Mouse (Mus musculus): ENCODE results near the gene Ropn1l.

DNA sequence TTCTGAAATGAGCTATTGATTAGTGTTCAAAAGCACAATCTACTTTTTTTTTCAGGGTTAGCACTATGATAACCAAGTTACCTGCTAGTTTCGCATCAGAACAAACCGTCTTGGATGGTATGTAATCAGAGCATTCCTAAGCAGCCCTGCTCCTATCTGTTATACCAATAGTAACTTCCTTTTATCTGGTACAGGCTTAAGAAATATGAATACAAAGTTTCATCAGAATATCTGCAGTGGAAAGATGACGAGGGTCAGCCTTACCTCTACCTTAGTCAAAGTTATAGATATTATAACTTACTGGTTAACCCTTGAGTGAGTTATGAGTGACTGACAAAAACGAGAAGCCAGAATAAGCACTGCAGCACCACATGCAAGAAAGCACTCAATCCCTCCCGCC is 12.8 kb upstream of the Ropn1l start:
- TF ChIP-seq POLR2A (IDR thresholded peaks at IDR 0.05; ENCODE audit: extremely low read depth, insufficient read depth, low read length) (no peak), CTCF (IDR thresholded peaks at IDR 0.05; ENCODE audit: low read depth, low read length) (no peak)

All from liver, adult 2 months (tissue).